Mouse (Mus musculus) layer of hippocampus, postnatal 10 days (tissue): ENCODE data around the gene Olfr194. TPM values are rescaled to one million over a fixed set of nuclear protein-coding genes. Genes with fewer than 3 reads are reported as not detected.
"Not testable (repeated sequence)": the region's sequence is repeated elsewhere in the genome, so short reads cannot be mapped to it uniquely, and the experiment has no call there.

Experiments used
- DNase-seq, 2 experiments: peaks; one replicate each; pipeline ENCODE4 v3.0.0; 2021; ENCODE audit warnings: low spot score in 2 of 2
- long read RNA-seq: library from polyadenylated mRNA; stranded (forward); transcript quantifications from one replicate; pipeline ENCODE4 v2.0.0, GENCODE M21; 2023
- total RNA-seq, 2 experiments: library from RNA; stranded (reverse); gene quantifications; 2 replicates each; pipeline ENCODE4 v1.2.3; 2021

Gene Olfr194
- total RNA-seq = not detected
- long read RNA-seq = 0 reads

GRCm38 (mm10) chr16:59120969-59121368, at the start of gene Olfr194:
Gene Olfr194 (minus strand): TSS chr16:59121069.
- no peak for DNase-seq

GRCm38 (mm10) chr16:59170354-59170753, 49.5 kb upstream of the Olfr194 start, which contains the start of gene Olfr196:
Gene Olfr196 (minus strand): TSS chr16:59170454.
- no peak for DNase-seq

GRCm38 (mm10) chr16:59151996-59152395, 31.1 kb upstream of the Olfr194 start:
- no peak for DNase-seq

GRCm38 (mm10) chr16:59146746-59147145, 25.9 kb upstream of the Olfr194 start, which contains the start of gene Olfr195:
Gene Olfr195 (plus strand): TSS chr16:59147046.
- no peak for DNase-seq

- no peak for DNase-seq
These were observed 20.2 kb upstream of the Olfr194 start for GRCm38 (mm10) chr16:59141105-59141504.

- DNase-seq = no peak
These were observed 9.9 kb upstream of the Olfr194 start for GRCm38 (mm10) chr16:59130740-59131139.

- no peak for DNase-seq
These were observed 9.1 kb downstream of the Olfr194 start, which contains the start of gene Olfr193 for GRCm38 (mm10) chr16:59111781-59112180. Gene Olfr193 (minus strand): TSS chr16:59111881.

- not testable (repeated sequence) for DNase-seq
These were observed 12.3 kb downstream of the Olfr194 start for GRCm38 (mm10) chr16:59108522-59108921.

- DNase-seq = no peak
These were observed 15.6 kb downstream of the Olfr194 start for GRCm38 (mm10) chr16:59105312-59105711.

- not testable (repeated sequence) for DNase-seq
These were observed 31.1 kb downstream of the Olfr194 start, which contains the start of gene Olfr191 for GRCm38 (mm10) chr16:59089722-59090121. Gene Olfr191 (minus strand): TSS chr16:59089822.

- not testable (repeated sequence) for DNase-seq
These were observed 39.8 kb downstream of the Olfr194 start for GRCm38 (mm10) chr16:59081113-59081512.

GRCm38 (mm10) chr16:59077905-59078304, 43.0 kb downstream of the Olfr194 start, which contains the start of gene Olfr190:
Gene Olfr190 (minus strand): TSS chr16:59078005.
- DNase-seq = no peak

- DNase-seq = no peak
These were observed 47.3 kb downstream of the Olfr194 start for GRCm38 (mm10) chr16:59073520-59073919.

- DNase-seq = no peak
These were observed 49.1 kb downstream of the Olfr194 start for GRCm38 (mm10) chr16:59071755-59072154.

Other genes starting within 250 kb of the Olfr194 start
- not detected for gene Olfr177, start 246.3 kb downstream of the Olfr194 start, total RNA-seq
- not detected for gene Olfr178, start 229.0 kb downstream of the Olfr194 start, total RNA-seq
- gene Olfr181, start 192.3 kb downstream of the Olfr194 start, total RNA-seq = not detected
- gene Olfr180, start 191.7 kb downstream of the Olfr194 start, total RNA-seq = not detected
- gene Olfr183, start 125.7 kb downstream of the Olfr194 start, total RNA-seq = not detected
- gene Olfr186, start 90.8 kb downstream of the Olfr194 start, total RNA-seq = not detected
- gene Olfr187, start 81.3 kb downstream of the Olfr194 start, total RNA-seq = not detected
- not detected for gene Olfr190, start 43.1 kb downstream of the Olfr194 start, total RNA-seq
- not detected for gene Olfr191, start 31.2 kb downstream of the Olfr194 start, total RNA-seq
- not detected for gene Olfr193, start 9.2 kb downstream of the Olfr194 start, total RNA-seq
- not detected for gene Olfr195, start 26.0 kb upstream of the Olfr194 start, total RNA-seq
- not detected for gene Olfr196, start 49.4 kb upstream of the Olfr194 start, total RNA-seq
- not detected for gene Olfr198, start 82.5 kb upstream of the Olfr194 start, total RNA-seq
- gene Olfr199, start 98.7 kb upstream of the Olfr194 start, total RNA-seq = not detected
- gene Olfr201, start 151.6 kb upstream of the Olfr194 start, total RNA-seq = not detected
- not detected for gene Olfr202, start 165.7 kb upstream of the Olfr194 start, total RNA-seq
- gene Olfr203, start 177.8 kb upstream of the Olfr194 start, total RNA-seq = not detected
- under 1 TPM; 0.09 to 0.11 TPM for gene Olfr204, start 197.2 kb upstream of the Olfr194 start, total RNA-seq
- gene Olfr205, start 210.1 kb upstream of the Olfr194 start, total RNA-seq = not detected
- not detected for gene Olfr206, start 228.2 kb upstream of the Olfr194 start, total RNA-seq
- gene Olfr209, start 242.9 kb upstream of the Olfr194 start, total RNA-seq = not detected